Mouse (Mus musculus): ENCODE measurements at regions not wholly inside any gene's neighbourhood (a gene's known extent, or its start where the extent isn't known, plus 50 kb on each side); places are given as distances from the start of the nearest gene placed in this dataset.
"Not testable (repeated sequence)": the region's sequence is repeated elsewhere in the genome, so short reads cannot be mapped to it uniquely, and the experiment has no call there.

GRCm38 (mm10) chr17:79977154-79977571 is 81.2 kb upstream of the Atl2 start:
- DNase-seq (ENCODE audit: low spot score in 2 of 2): no peak

- no peak for DNase-seq (ENCODE audit: low spot score in 2 of 2)
These were observed 80.7 kb upstream of the Atl2 start for GRCm38 (mm10) chr17:79976518-79977100.

- no peak for DNase-seq (ENCODE audit: low spot score in 2 of 2)
These were observed 80.1 kb upstream of the Atl2 start for GRCm38 (mm10) chr17:79975997-79976443.

- DNase-seq (ENCODE audit: low spot score in 2 of 2): not testable (repeated sequence)
These were observed 79.3 kb upstream of the Atl2 start for GRCm38 (mm10) chr17:79975150-79975757.

GRCm38 (mm10) chr17:79971721-79972336 is 75.9 kb upstream of the Atl2 start:
- DNase-seq (ENCODE audit: low spot score in 2 of 2): no peak

GRCm38 (mm10) chr17:79969500-79969972 is 73.6 kb upstream of the Atl2 start:
- DNase-seq (ENCODE audit: low spot score in 2 of 2): no peak

GRCm38 (mm10) chr17:79968819-79969218 is 72.9 kb upstream of the Atl2 start:
- no peak for DNase-seq (ENCODE audit: low spot score in 2 of 2)

GRCm38 (mm10) chr17:79966981-79967380 is 71.1 kb upstream of the Atl2 start:
- no peak for DNase-seq (ENCODE audit: low spot score in 2 of 2)

- no peak for DNase-seq (ENCODE audit: low spot score in 2 of 2)
These were observed 69.7 kb upstream of the Atl2 start for GRCm38 (mm10) chr17:79965625-79966024.

GRCm38 (mm10) chr17:79964850-79965249 is 68.9 kb upstream of the Atl2 start:
- DNase-seq (ENCODE audit: low spot score in 2 of 2): no peak

- no peak for DNase-seq (ENCODE audit: low spot score in 2 of 2)
These were observed 67.4 kb upstream of the Atl2 start for GRCm38 (mm10) chr17:79963330-79963729.

GRCm38 (mm10) chr17:79961391-79961790 is 65.5 kb upstream of the Atl2 start:
- DNase-seq (ENCODE audit: low spot score in 2 of 2): no peak

- no peak for DNase-seq (ENCODE audit: low spot score in 2 of 2)
These were observed 64.8 kb upstream of the Atl2 start for GRCm38 (mm10) chr17:79960688-79961087.

GRCm38 (mm10) chr17:79955267-79955666 is 59.3 kb upstream of the Atl2 start:
- DNase-seq (ENCODE audit: low spot score in 2 of 2): no peak

- DNase-seq (ENCODE audit: low spot score in 2 of 2): no peak
These were observed 58.8 kb upstream of the Atl2 start for GRCm38 (mm10) chr17:79954624-79955244.

GRCm38 (mm10) chr17:79948591-79949475 is 52.9 kb upstream of the Atl2 start:
- peak; percentile 48 to 64 for DNase-seq (ENCODE audit: low spot score in 2 of 2)
